Mouse (Mus musculus) embryonic facial prominence, embryonic 11.5 days (tissue): ENCODE measurements around the gene Lrfn2. TPM values are rescaled to one million over a fixed set of nuclear protein-coding genes. Genes with fewer than 3 reads are reported as not detected.

Source experiments
- ATAC-seq: fragments of 200-750 bp; cut with Nextera tagmentation; replicated peaks from 2 replicates; pipeline ENCODE4 v1.8.0; 2017; ENCODE audit warnings: low read depth; ENCODE audit not compliant: insufficient number of reproducible peaks, low FRiP score, low TSS enrichment
- DNase-seq: peaks from one replicate; pipeline ENCODE4 v3.0.0-alpha.2; 2015; ENCODE audit warnings: low spot score
- H3K27ac ChIP-seq: fragments of 300-500 bp; sonication (generic); replicated peaks from 2 replicates; pipeline ENCODE4 v1.5.1; 2014; ENCODE audit warnings: mild to moderate bottlenecking, low read depth, low read length, control low read depth
- H3K27me3 ChIP-seq: fragments of 300-500 bp; sonication (generic); 2 replicates; pipeline ENCODE4 v1.6.1; 2014; ENCODE audit warnings: mild to moderate bottlenecking, low read length, moderate library complexity, mixed read lengths; ENCODE audit not compliant: control insufficient read depth, insufficient read depth
- H3K36me3 ChIP-seq: fragments of 300-500 bp; sonication (generic); replicated peaks from 2 replicates; pipeline ENCODE4 v1.6.1; 2014; ENCODE audit warnings: low read depth, mild to moderate bottlenecking, low read length, moderate library complexity, mixed read lengths; ENCODE audit not compliant: control insufficient read depth, insufficient read depth
- H3K4me1 ChIP-seq: fragments of 300-500 bp; sonication (generic); 2 replicates; pipeline ENCODE4 v1.6.1; 2014; ENCODE audit warnings: low read length, mixed read lengths; ENCODE audit not compliant: control insufficient read depth, insufficient read depth
- H3K4me2 ChIP-seq: fragments of 300-500 bp; sonication (generic); 2 replicates; pipeline ENCODE4 v1.6.1; 2014; ENCODE audit warnings: low read depth, mild to moderate bottlenecking, control low read depth, low read length, moderate library complexity
- H3K4me3 ChIP-seq: fragments of 300-500 bp; sonication (generic); 2 replicates; pipeline ENCODE4 v1.5.1; 2014; ENCODE audit warnings: low read depth, low read length, control low read depth
- H3K9ac ChIP-seq: fragments of 300-500 bp; sonication (generic); replicated peaks from 2 replicates; pipeline ENCODE4 v1.6.1; 2014; ENCODE audit warnings: mild to moderate bottlenecking, control low read depth, low read length
- H3K9me3 ChIP-seq: fragments of 300-500 bp; sonication (generic); replicated peaks from 2 replicates; pipeline ENCODE4 v1.6.1; 2016; ENCODE audit warnings: mild to moderate bottlenecking, low read length, inconsistent platforms, mixed read lengths; ENCODE audit not compliant: control insufficient read depth
- WGBS: fragments of 180-500 bp; shearing (Covaris S2); extraction: QIAGEN DNeasy Blood & Tissue Kit; methylation state at CpG from one replicate; pipeline ENCODE4 v1.1.7; 2014; 5-methylcytosine and 5-hydroxymethylcytosine counted together
- polyA plus RNA-seq: library from polyadenylated mRNA; unstranded; fragments of >200 nt; fragmentation: Nextera tagmentation; extraction: Ambion mirVana; gene quantifications from 2 replicates; pipeline ENCODE4 v1.2.1, GENCODE M21; 2014

Gene Lrfn2
- polyA plus RNA-seq, 1 experiment from 2014 or later = 0.18 TPM

DNA sequence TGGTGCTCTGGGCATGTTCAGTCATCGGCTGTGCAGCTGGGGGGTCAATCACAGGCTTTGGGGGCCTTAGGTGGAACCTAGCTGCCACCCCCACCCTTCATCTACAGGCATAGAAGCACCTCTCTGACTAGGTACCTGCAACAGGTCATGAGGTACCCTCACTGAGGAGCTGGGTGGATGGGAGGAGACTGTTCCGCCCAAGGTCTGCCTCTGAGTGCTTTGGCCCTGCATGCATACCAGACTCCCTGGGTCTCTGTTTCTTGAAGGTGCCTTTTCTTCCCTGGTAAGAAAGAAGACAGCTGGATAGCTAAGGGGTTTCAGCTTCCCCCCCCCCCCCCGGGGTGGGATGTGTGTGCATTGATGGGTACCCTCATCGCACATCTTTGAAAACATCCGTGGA is 98.7 kb downstream of the Lrfn2 start:
- H3K27me3 ChIP-seq = no peaks in the 10 kb centered on the region
- H3K4me2 ChIP-seq = no peak overlapping the region
- WGBS = 87% methylated on average over 5 of the region's 5 CpGs
- no peaks in the 10 kb centered on the region for H3K4me1 ChIP-seq
- H3K9me3 ChIP-seq = no peaks in the 10 kb centered on the region
- no peak for ATAC-seq
- H3K9ac ChIP-seq = no peak overlapping the region
- H3K27ac ChIP-seq = no peak overlapping the region
- H3K36me3 ChIP-seq = no peaks in the 10 kb centered on the region
- no peak for DNase-seq
- no peak overlapping the region for H3K4me3 ChIP-seq

DNA sequence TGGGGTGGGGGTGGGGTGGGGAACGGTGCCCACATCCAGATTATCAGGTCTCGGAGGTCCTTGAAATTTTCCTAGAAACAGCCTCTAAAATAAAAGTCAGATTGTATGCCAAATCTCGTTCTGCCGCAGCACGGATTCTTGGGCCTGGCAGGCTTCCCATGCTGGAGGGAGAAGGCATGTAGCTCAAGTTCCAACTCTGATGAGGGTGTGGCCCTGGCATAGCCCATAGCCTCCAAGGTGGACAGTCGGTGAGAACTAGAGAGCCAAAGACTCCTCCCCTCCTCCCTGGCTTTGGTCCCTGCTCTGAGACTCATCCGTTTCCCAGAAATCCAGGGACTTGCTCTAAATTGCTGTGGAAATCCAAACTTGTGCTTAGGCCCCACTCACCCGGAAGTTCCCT is 99.6 kb downstream of the Lrfn2 start:
- DNase-seq (no peak), ATAC-seq (no peak)
- no peaks in the 10 kb centered on the region for H3K36me3 ChIP-seq
- WGBS = 88% methylated on average over 8 of the region's 8 CpGs
- no peak overlapping the region for H3K4me2 ChIP-seq
- no peak overlapping the region for H3K9ac ChIP-seq
- H3K9me3 ChIP-seq = no peaks in the 10 kb centered on the region
- no peak overlapping the region for H3K27ac ChIP-seq
- no peaks in the 10 kb centered on the region for H3K27me3 ChIP-seq
- no peaks in the 10 kb centered on the region for H3K4me1 ChIP-seq
- no peak overlapping the region for H3K4me3 ChIP-seq

DNA sequence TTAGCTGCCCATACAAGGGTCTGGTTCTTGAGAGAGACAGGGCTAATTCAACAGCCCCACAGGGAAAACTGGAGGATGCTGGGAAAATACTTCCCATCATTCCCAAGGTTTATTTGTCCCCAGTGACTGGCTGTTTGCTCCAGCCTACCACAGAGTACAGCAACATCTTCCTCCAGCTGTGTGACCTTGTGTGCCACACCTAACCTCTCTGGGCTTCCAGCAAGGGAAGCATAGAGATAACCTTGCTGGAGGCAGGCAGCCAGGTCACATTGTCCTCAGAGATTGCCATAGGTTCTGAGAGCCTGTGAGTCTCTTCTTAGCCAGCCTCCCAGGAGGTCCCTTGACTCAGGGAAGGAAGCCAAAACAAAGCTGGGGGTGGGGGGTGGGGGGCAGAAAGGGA is 101.1 kb downstream of the Lrfn2 start:
- ATAC-seq = no peak
- Histone ChIP-seq H3K9me3 (no peaks in the 10 kb centered on the region), H3K27ac (no peak overlapping the region), H3K4me2 (no peak overlapping the region), H3K4me1 (no peaks in the 10 kb centered on the region), H3K36me3 (no peaks in the 10 kb centered on the region), H3K4me3 (no peak overlapping the region), H3K9ac (no peak overlapping the region), H3K27me3 (no peaks in the 10 kb centered on the region)
- no peak for DNase-seq

DNA sequence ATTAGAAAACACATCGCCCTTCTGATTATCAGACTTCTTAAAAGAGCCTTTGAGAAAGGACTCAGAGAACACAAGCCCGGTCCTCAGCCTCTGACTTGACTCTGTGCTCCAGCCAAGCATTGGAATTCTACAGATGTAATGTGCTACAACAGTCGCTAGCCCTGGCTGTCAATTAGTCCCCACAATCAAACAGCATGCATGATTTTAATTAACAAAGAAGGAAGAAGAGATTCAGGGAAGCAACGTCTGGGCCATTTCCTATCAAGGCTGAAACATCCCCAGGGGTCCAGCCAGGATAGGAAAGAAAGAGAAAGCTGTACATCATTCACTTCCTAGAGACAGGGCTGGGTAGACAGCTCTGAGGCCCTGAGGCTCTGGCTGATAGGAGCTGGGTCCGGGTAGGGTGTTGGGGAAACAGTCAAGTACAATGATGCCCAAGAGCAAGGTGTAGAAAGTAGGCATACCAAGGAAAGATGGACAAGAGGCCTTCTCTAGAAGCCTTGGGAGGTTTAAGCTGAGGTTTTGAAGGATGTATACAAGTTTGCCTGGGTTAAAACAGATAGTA is 101.6 kb downstream of the Lrfn2 start:
- no peaks in the 10 kb centered on the region for H3K36me3 ChIP-seq
- DNase-seq = no peak
- H3K4me3 ChIP-seq = no peak overlapping the region
- no peaks in the 10 kb centered on the region for H3K27me3 ChIP-seq
- H3K9me3 ChIP-seq = no peaks in the 10 kb centered on the region
- H3K4me2 ChIP-seq = no peak overlapping the region
- H3K27ac ChIP-seq = no peak overlapping the region
- no peak for ATAC-seq
- 15% methylated on average over 5 of the region's 5 CpGs for WGBS
- no peaks in the 10 kb centered on the region for H3K4me1 ChIP-seq
- no peak overlapping the region for H3K9ac ChIP-seq

DNA sequence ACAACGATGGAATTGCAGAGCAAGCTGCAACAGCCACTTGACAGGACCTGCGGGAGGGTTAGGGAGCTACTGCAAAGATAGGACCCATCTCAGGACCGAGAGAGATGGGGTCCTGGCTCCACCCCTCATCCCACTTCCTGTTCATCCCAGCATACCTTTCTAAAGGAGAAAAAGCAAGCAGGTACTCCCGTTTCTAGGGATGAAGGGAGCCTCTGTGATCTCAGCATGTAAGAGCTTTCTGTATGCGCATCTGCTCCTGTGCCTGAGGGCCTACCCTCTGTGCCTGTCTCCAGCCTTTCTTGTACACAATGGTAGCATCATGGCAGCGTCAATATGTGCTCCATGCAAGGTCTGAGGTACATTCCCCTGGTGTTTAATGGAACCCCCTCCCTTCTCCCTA is 102.9 kb downstream of the Lrfn2 start:
- Histone ChIP-seq H3K27ac (no peak overlapping the region), H3K4me2 (no peak overlapping the region), H3K9me3 (no peaks in the 10 kb centered on the region), H3K9ac (no peak overlapping the region), H3K27me3 (no peaks in the 10 kb centered on the region), H3K36me3 (no peaks in the 10 kb centered on the region), H3K4me1 (no peaks in the 10 kb centered on the region), H3K4me3 (no peak overlapping the region)
- no peak for DNase-seq
- no peak for ATAC-seq
- WGBS = 46% methylated on average over 6 of the region's 6 CpGs

DNA sequence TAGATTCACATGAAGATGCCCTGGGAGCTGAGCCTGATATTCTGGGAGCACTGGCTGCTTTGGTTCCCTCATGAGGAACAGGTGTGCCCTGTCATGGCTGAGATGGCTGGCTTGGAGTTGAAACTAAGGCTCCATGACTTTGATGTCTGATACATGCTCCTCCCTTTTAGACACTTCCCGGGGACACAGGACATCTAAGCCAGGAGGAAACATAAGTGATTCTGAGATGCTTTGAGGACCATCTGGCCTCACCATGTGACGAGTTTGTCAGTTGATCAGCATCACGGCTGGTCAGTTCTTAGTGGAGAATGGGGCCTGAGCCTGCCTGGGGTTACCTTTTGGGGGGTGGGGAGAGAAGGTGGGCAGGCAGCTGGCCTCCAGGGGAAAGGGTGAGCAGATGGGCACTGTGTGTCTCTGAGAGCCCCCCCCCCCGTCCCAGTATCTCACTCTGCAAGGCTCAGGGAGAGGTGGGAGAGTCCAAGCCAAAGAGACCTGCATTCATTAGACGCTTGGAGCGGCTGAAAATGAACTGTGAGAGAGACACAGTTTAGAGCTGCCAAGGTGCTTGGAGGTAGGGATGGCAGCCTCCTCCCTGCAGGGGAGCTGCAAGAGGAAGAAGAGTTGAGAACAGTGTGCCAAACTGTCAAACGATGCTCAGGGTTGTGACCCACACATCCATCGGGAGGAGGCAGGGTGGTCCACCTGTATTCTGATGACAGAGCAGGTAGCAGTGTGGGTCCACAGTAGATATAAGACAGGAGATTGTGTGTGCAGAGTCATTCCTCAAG is 105.2 kb downstream of the Lrfn2 start:
- ATAC-seq (no peak), DNase-seq (no peak)
- Histone ChIP-seq H3K27ac (no peak overlapping the region), H3K4me2 (no peak overlapping the region), H3K36me3 (no peaks in the 10 kb centered on the region), H3K9ac (no peak overlapping the region), H3K9me3 (no peaks in the 10 kb centered on the region), H3K4me3 (no peak overlapping the region), H3K4me1 (no peaks in the 10 kb centered on the region), H3K27me3 (no peaks in the 10 kb centered on the region)
- WGBS = 76% methylated on average over 8 of the region's 8 CpGs

DNA sequence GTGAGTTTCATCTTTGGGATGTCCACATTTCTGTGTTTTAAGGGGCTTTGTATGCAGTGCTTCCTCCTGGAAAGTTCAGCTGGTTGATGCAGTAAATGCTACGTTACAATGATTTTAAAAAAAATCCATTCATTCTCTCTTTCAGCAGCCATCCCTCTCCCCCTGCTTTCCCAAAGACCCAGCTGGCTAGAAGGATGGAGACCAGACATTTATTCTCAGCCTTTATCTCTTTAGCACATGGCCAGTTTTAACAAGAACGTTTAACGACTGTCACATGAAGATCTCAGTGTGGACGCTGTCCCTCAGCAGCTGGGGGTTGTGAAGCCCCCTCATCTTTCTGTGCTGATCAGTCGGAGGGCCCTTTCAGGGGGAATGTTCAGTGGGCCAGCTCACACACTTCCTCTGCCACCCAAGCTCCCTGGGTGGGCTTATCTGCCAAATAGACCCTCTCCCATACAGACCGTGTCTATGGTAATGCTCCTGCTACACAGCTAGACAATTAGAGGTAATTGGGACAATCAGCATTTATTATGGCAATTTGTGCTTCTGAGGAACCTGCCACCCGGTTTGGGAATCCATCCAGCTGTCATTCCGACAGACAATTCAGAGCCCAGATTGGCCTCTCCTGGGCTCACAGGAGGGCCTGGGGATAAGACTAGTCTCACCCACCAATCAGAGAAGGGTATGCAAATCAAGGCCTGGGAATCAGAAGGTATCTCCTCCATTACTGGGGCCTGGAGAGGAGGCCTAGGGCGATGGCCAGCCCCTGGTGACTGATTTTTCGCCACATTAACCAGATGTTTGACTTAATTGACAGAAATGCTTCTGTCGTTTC is 111.8 kb downstream of the Lrfn2 start:
- DNase-seq = peak; percentile 58

DNA sequence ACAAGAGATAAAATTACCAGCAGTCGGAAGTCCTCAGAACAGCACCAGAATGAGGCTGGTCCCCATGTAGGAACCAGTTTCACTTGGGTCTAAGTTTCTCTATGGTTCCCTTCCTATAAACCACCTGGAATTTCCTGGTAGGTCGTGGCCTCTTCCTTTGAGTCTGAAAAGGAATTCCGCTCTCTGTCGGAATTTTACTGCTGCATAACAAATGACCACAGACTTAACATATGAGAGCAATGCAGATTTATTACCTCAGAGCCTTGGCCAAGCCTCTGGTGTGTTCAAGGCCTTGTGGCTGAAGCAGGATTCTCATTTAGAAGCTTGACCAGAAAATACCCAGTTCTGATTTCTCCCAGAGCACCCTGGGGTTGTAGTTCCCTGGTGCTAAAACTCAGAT is 115.7 kb downstream of the Lrfn2 start:
- H3K9ac ChIP-seq = no peak overlapping the region
- WGBS = 62% methylated on average over 4 of the region's 4 CpGs
- DNase-seq (no peak), ATAC-seq (no peak)
- no peaks in the 10 kb centered on the region for H3K27me3 ChIP-seq
- no peaks in the 10 kb centered on the region for H3K9me3 ChIP-seq
- no peaks in the 10 kb centered on the region for H3K4me1 ChIP-seq
- H3K27ac ChIP-seq = no peak overlapping the region
- H3K4me2 ChIP-seq = no peak overlapping the region
- H3K4me3 ChIP-seq = no peak overlapping the region
- no peaks in the 10 kb centered on the region for H3K36me3 ChIP-seq

More for the DNA sequence above, 111.8 kb downstream of the Lrfn2 start:
- no peak overlapping the region for H3K4me2 ChIP-seq
- no peaks in the 10 kb centered on the region for H3K4me1 ChIP-seq
- H3K9me3 ChIP-seq = no peaks in the 10 kb centered on the region
- no peak overlapping the region for H3K4me3 ChIP-seq
- no peak overlapping the region for H3K27ac ChIP-seq
- H3K27me3 ChIP-seq = no peaks in the 10 kb centered on the region
- 14% methylated on average over 11 of the region's 11 CpGs for WGBS
- no peak overlapping the region for H3K9ac ChIP-seq
- peak; percentile 89 for ATAC-seq
- no peaks in the 10 kb centered on the region for H3K36me3 ChIP-seq
